ENCODE assay signal across 16 mouse cellular contexts in genomic region chr3:95313476-95313875, GRCm38 (mm10). TPM values are rescaled to one million over a fixed set of nuclear protein-coding genes. Genes with fewer than 3 reads are reported as not detected.
DNase-seq lines count a peak whose midpoint lies in the region; ATAC-seq and TF ChIP-seq lines count a peak whose summit lies in the region.
"Had no signal": no experiment of that assay in that cellular context is flagged by ENCODE, and none has a peak within 500 bp of the region (broad histone marks: within the 10 kb centered on the region; RNA-seq: fewer than 3 reads in every experiment).

No protein-coding gene starts in this region.

- no peaks in the 10 kb centered on the region for H3K36me3 ChIP-seq in hindbrain, embryonic 14.5 days (replicated peaks; ENCODE audit: control insufficient read depth, insufficient read depth)
- H3K36me3 ChIP-seq in hindbrain, embryonic 11.5 days (ENCODE audit: control insufficient read depth, insufficient read depth, low read length): no peaks in the 10 kb centered on the region
- H3K36me3 ChIP-seq in ES-Bruce4 (ENCODE audit: control insufficient read depth, insufficient read depth, low read length, poor library complexity, severe bottlenecking) (no peaks in the 10 kb centered on the region), myocyte (ENCODE audit: control insufficient read depth, insufficient read depth) (no peaks in the 10 kb centered on the region)
- H3K36me3 ChIP-seq: embryonic facial prominence, embryonic 13.5 days; neural tube, embryonic 13.5 days; stomach, embryonic 15.5 days had no signal

- ATAC-seq in hindbrain, embryonic 14.5 days (ENCODE audit: low FRiP score): no peak
- ATAC-seq in hindbrain, embryonic 11.5 days (ENCODE audit: low FRiP score): no peak

- H3K79me2 ChIP-seq in myocyte (ENCODE audit: control insufficient read depth, insufficient read depth): peaks cover 30% of the 10 kb centered on the region

- WGBS in hindbrain, embryonic 14.5 days: 46% methylated on average over 7 of the region's 7 CpGs
- 41% methylated on average over 7 of the region's 7 CpGs for WGBS in hindbrain, embryonic 11.5 days

- H3K27me3 ChIP-seq in hindbrain, embryonic 14.5 days (ENCODE audit: control insufficient read depth, insufficient read depth, low read length): no peaks in the 10 kb centered on the region
- H3K27me3 ChIP-seq in hindbrain, embryonic 11.5 days (ENCODE audit: control insufficient read depth, insufficient read depth, low read length): no peaks in the 10 kb centered on the region
- H3K27me3 ChIP-seq in ES-Bruce4 (ENCODE audit: control insufficient read depth, insufficient read depth, low read length, poor library complexity, severe bottlenecking) (no peaks in the 10 kb centered on the region), myocyte (ENCODE audit: control insufficient read depth, insufficient read depth, insufficient read length) (no peaks in the 10 kb centered on the region)
- H3K27me3 ChIP-seq: embryonic facial prominence, embryonic 13.5 days; neural tube, embryonic 13.5 days; stomach, embryonic 15.5 days had no signal

- H3K9me3 ChIP-seq in hindbrain, embryonic 14.5 days (ENCODE audit: control insufficient read depth, low read length): no peaks in the 10 kb centered on the region
- no peaks in the 10 kb centered on the region for H3K9me3 ChIP-seq in hindbrain, embryonic 11.5 days (ENCODE audit: control insufficient read depth, low read length)
- H3K9me3 ChIP-seq in ES-Bruce4 (replicated peaks; ENCODE audit: control insufficient read depth, insufficient read depth, low read length, poor library complexity, severe bottlenecking): no peaks in the 10 kb centered on the region
- H3K9me3 ChIP-seq: embryonic facial prominence, embryonic 13.5 days; neural tube, embryonic 13.5 days; stomach, embryonic 15.5 days had no signal

- H3K9ac ChIP-seq in hindbrain, embryonic 14.5 days: no peak overlapping the region
- no peak overlapping the region for H3K9ac ChIP-seq in hindbrain, embryonic 11.5 days (ENCODE audit: low read depth, low read length)
- H3K9ac ChIP-seq in ES-Bruce4 (ENCODE audit: low read depth, poor library complexity, severe bottlenecking): 0 out of 2 replicates have a peak overlapping the region, but pooled peaks have one; percentile 6
- H3K9ac ChIP-seq: neural tube, embryonic 13.5 days; stomach, embryonic 15.5 days had no signal

- TF ChIP-seq POLR2A in ES-Bruce4 (IDR thresholded peaks at IDR 0.05; ENCODE audit: insufficient read depth, low read length) (no peak), myocyte (IDR thresholded peaks at IDR 0.05; ENCODE audit: insufficient read length, low read depth) (no peak)

- no peak for TF ChIP-seq EP300 in ES-Bruce4 (IDR thresholded peaks at IDR 0.05; ENCODE audit: insufficient read depth, low read depth, low read length)

- no peak for TF ChIP-seq CTCF in ES-Bruce4 (IDR thresholded peaks at IDR 0.05; ENCODE audit: low read depth, low read length)

- H3K4me2 ChIP-seq in hindbrain, embryonic 14.5 days (replicated peaks): no peak overlapping the region
- no peak overlapping the region for H3K4me2 ChIP-seq in hindbrain, embryonic 11.5 days (replicated peaks; ENCODE audit: low read depth, low read length)
- peak overlapping the region; percentile 83 for H3K4me2 ChIP-seq in myocyte (ENCODE audit: low read depth)
- H3K4me2 ChIP-seq: midbrain, embryonic 11.5 days had no signal

- no peak overlapping the region for H3ac ChIP-seq in myocyte (ENCODE audit: control insufficient read depth, insufficient read length)

- H3K27ac ChIP-seq in hindbrain, embryonic 14.5 days: no peak overlapping the region
- no peak overlapping the region for H3K27ac ChIP-seq in hindbrain, embryonic 11.5 days (ENCODE audit: low read depth, low read length)
- no peak overlapping the region for H3K27ac ChIP-seq in ES-Bruce4 (ENCODE audit: insufficient read depth, low read length)
- H3K27ac ChIP-seq: embryonic facial prominence, embryonic 13.5 days; neural tube, embryonic 13.5 days; stomach, embryonic 15.5 days had no signal

- peak; percentile 18 for DNase-seq in hindbrain, embryonic 14.5 days (ENCODE audit: low spot score)
- DNase-seq in hindbrain, embryonic 11.5 days (ENCODE audit: low spot score): no peak
- peak; percentile 60 for DNase-seq in c-Kit-positive CD71-positive TER-119-positive erythroid progenitor cells, embryonic 14.5 days (ENCODE audit: low spot score)
- no peak for DNase-seq in ovary, postnatal 14 days (ENCODE audit: low spot score)
- no peak for DNase-seq in ovary, adult 18-20 months (ENCODE audit: low spot score)
- DNase-seq: adrenal gland, postnatal 25 days; cerebellum, adult 9-10 months; heart, postnatal 10 days; kidney, adult 11 months; lung, adult 18-20 months had no signal

- no peak overlapping the region for H3K4me3 ChIP-seq in hindbrain, embryonic 14.5 days (replicated peaks; ENCODE audit: low read length)
- H3K4me3 ChIP-seq in hindbrain, embryonic 11.5 days (ENCODE audit: low read depth, low read length): no peak overlapping the region
- no peak overlapping the region for H3K4me3 ChIP-seq in ES-Bruce4 (ENCODE audit: low read depth, low read length)
- H3K4me3 ChIP-seq in myocyte: peak overlapping the region; percentile 54
- H3K4me3 ChIP-seq: stomach, embryonic 15.5 days had no signal

- H3K4me1 ChIP-seq in hindbrain, embryonic 14.5 days (replicated peaks; ENCODE audit: control insufficient read depth, insufficient read depth, low read length): peaks cover 24% of the 10 kb centered on the region
- peaks cover 12% of the 10 kb centered on the region for H3K4me1 ChIP-seq in hindbrain, embryonic 11.5 days (replicated peaks; ENCODE audit: control insufficient read depth, insufficient read depth, low read length)
- no peaks in the 10 kb centered on the region for H3K4me1 ChIP-seq in ES-Bruce4 (ENCODE audit: control insufficient read depth, insufficient read depth, low read length)

TF ChIP-seq in myocyte, 11 proteins besides CTCF, POLR2A, EP300 and RAD21:
- no peak for TF ChIP-seq TCF12 (IDR thresholded peaks at IDR 0.05; ENCODE audit: insufficient read depth, poor library complexity, severe bottlenecking)
- no peak for TF ChIP-seq MAX (IDR thresholded peaks at IDR 0.05; ENCODE audit: low read depth)
- no peak for TF ChIP-seq TCF3 (IDR thresholded peaks at IDR 0.05; ENCODE audit: insufficient read length, low read depth)
- TF ChIP-seq CEBPB (IDR thresholded peaks at IDR 0.05; ENCODE audit: insufficient read depth, poor library complexity, severe bottlenecking): no peak
- TF ChIP-seq USF1 (IDR thresholded peaks at IDR 0.05; ENCODE audit: low read depth): no peak
- TF ChIP-seq E2F4 (IDR thresholded peaks at IDR 0.05; ENCODE audit: insufficient read depth): no peak
- TF ChIP-seq SRF (IDR thresholded peaks at IDR 0.05; ENCODE audit: control insufficient read depth, insufficient read length, low read depth): no peak
- no peak for TF ChIP-seq MYOG (IDR thresholded peaks at IDR 0.05; ENCODE audit: control insufficient read depth in 1 of 3, insufficient read depth in 1 of 3, insufficient read length in 2 of 3, low read depth in 2 of 3)
- TF ChIP-seq POLR2AphosphoS2 (IDR thresholded peaks at IDR 0.05; ENCODE audit: insufficient read length, low read depth): no peak
- TF ChIP-seq MYOD1 (IDR thresholded peaks at IDR 0.05; ENCODE audit: control insufficient read depth in 1 of 3, insufficient read length in 2 of 3, low read depth in 2 of 3): no peak
- TF ChIP-seq REST (IDR thresholded peaks at IDR 0.05; ENCODE audit: insufficient read depth, insufficient read length): no peak
TF ChIP-seq in myocyte: peak in this region for 0.

RNA-seq across cellular contexts. Expression of gene Cers2, which starts 1.1 kb away (rescaled TPM):
- polyA plus RNA-seq in hindbrain, embryonic 14.5 days (2014; fragmentation: Nextera tagmentation; extraction: Ambion mirVana): 81.8 and 88.3 TPM in 2 replicates
- polyA plus RNA-seq in hindbrain, embryonic 11.5 days (2014; fragmentation: Nextera tagmentation; extraction: Ambion mirVana): 101 and 105 TPM in 2 replicates
- 99.9 and 103 TPM in 2 replicates for polyA plus RNA-seq in ES-Bruce4 (2011; ENCODE audit: insufficient read depth, insufficient read length, low read depth, missing spikeins)
- polyA plus RNA-seq in myocyte (2012; fragmentation: generic; extraction: Trizol): 116 TPM

RNA-seq across cellular contexts. Expression of gene Anxa9, which starts 6.5 kb away (rescaled TPM):
- 0.24 and 0.52 TPM in 2 replicates for polyA plus RNA-seq in hindbrain, embryonic 14.5 days (2014; fragmentation: Nextera tagmentation; extraction: Ambion mirVana)
- 1.6 and 2.1 TPM in 2 replicates for polyA plus RNA-seq in hindbrain, embryonic 11.5 days (2014; fragmentation: Nextera tagmentation; extraction: Ambion mirVana)
- 1.9 and 2.0 TPM in 2 replicates for polyA plus RNA-seq in ES-Bruce4 (2011; ENCODE audit: insufficient read depth, insufficient read length, low read depth, missing spikeins)
- polyA plus RNA-seq in myocyte (2012; fragmentation: generic; extraction: Trizol): 1.5 TPM

RNA-seq across cellular contexts. Expression of gene Prune1, which starts 31.6 kb away (rescaled TPM):
- polyA plus RNA-seq in hindbrain, embryonic 14.5 days (2014; fragmentation: Nextera tagmentation; extraction: Ambion mirVana): 63.8 and 66.0 TPM in 2 replicates
- 31.0 and 31.3 TPM in 2 replicates for polyA plus RNA-seq in hindbrain, embryonic 11.5 days (2014; fragmentation: Nextera tagmentation; extraction: Ambion mirVana)
- 42.9 and 43.9 TPM in 2 replicates for polyA plus RNA-seq in ES-Bruce4 (2011; ENCODE audit: insufficient read depth, insufficient read length, low read depth, missing spikeins)
- polyA plus RNA-seq in myocyte (2012; fragmentation: generic; extraction: Trizol): 43.1 TPM

RNA-seq across cellular contexts. Expression of gene Mindy1, which starts 32.3 kb away (rescaled TPM):
- polyA plus RNA-seq in hindbrain, embryonic 14.5 days (2014; fragmentation: Nextera tagmentation; extraction: Ambion mirVana): 37.8 and 38.9 TPM in 2 replicates
- polyA plus RNA-seq in hindbrain, embryonic 11.5 days (2014; fragmentation: Nextera tagmentation; extraction: Ambion mirVana): 42.2 and 46.5 TPM in 2 replicates
- polyA plus RNA-seq in ES-Bruce4 (2011; ENCODE audit: insufficient read depth, insufficient read length, low read depth, missing spikeins) (43.6 and 48.0 TPM in 2 replicates), myocyte (2012; fragmentation: generic; extraction: Trizol) (33.3 TPM)

RNA-seq across cellular contexts. Expression of gene Setdb1, which starts 43.5 kb away (rescaled TPM):
- polyA plus RNA-seq in hindbrain, embryonic 14.5 days (2014; fragmentation: Nextera tagmentation; extraction: Ambion mirVana): 47.6 and 54.2 TPM in 2 replicates
- polyA plus RNA-seq in hindbrain, embryonic 11.5 days (2014; fragmentation: Nextera tagmentation; extraction: Ambion mirVana): 58.6 and 63.2 TPM in 2 replicates
- 67.9 and 73.3 TPM in 2 replicates for polyA plus RNA-seq in ES-Bruce4 (2011; ENCODE audit: insufficient read depth, insufficient read length, low read depth, missing spikeins)
- polyA plus RNA-seq in myocyte (2012; fragmentation: generic; extraction: Trizol): 11.5 TPM

Comparison
In these comparisons a context has a peak if more than half of its experiments do, and no peak if none do; other contexts are left out.
1. DNase-seq: peak in hindbrain, embryonic 14.5 days (single experiment) and c-Kit-positive CD71-positive TER-119-positive erythroid progenitor cells, embryonic 14.5 days (single experiment); none in hindbrain, embryonic 11.5 days (single experiment), ovary, postnatal 14 days (single experiment) and ovary, adult 18-20 months (single experiment).